Mouse (Mus musculus) liver, embryonic 14 days (tissue): ENCODE results near the gene Cers6. TPM values are rescaled to one million over a fixed set of nuclear protein-coding genes. Genes with fewer than 3 reads are reported as not detected.

Experiments used
- polyA plus RNA-seq: library from polyadenylated mRNA; depleted of rRNA; stranded (reverse); fragments of >200 nt; gene quantifications from 2 replicates; pipeline ENCODE4 v1.2.3, GENCODE M21; 2012; rRNA removed

Gene Cers6
- 2.0 and 2.5 TPM in 2 replicates for polyA plus RNA-seq

DNA sequence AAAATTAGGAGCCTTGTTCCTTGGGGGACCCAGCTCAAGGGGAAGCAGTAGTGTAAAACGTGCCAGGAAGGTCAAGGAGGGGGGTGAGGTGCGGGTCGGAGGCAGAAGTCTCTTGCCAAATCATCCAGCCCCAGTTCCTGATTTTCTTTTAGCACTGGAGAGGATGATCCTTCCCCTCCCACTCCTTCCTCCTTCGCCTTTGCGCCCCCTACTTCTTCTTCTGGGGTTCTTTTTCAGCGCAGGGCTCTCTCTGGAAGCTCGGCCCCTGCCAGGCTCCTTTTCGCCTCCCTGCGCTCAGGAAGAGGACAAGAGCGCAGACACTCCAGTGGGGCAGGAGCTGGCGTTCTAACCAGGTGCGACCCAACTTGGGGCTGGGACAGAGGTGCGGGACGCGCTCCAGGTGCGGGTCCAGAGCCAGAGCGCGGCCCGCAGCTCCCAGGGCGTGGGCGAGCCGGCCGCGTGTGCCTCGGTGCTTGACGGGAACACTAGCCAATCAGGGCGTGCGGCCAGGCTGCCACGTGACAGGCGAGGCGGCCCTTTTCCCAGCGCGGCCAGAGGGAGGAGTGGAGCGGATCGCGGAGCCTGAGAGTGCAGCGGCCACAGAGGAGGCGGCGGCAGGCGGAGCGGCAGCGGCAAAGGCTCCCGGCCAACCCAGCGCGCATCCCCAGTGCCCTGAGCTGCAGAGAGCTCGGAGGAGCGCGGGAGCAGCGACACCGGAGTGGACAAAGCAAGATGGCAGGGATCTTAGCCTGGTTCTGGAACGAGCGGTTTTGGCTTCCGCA lies at the start of gene Cers6:
Cers6 (plus strand) TSS at position 538 of the 782 bp plus-strand sequence.

DNA sequence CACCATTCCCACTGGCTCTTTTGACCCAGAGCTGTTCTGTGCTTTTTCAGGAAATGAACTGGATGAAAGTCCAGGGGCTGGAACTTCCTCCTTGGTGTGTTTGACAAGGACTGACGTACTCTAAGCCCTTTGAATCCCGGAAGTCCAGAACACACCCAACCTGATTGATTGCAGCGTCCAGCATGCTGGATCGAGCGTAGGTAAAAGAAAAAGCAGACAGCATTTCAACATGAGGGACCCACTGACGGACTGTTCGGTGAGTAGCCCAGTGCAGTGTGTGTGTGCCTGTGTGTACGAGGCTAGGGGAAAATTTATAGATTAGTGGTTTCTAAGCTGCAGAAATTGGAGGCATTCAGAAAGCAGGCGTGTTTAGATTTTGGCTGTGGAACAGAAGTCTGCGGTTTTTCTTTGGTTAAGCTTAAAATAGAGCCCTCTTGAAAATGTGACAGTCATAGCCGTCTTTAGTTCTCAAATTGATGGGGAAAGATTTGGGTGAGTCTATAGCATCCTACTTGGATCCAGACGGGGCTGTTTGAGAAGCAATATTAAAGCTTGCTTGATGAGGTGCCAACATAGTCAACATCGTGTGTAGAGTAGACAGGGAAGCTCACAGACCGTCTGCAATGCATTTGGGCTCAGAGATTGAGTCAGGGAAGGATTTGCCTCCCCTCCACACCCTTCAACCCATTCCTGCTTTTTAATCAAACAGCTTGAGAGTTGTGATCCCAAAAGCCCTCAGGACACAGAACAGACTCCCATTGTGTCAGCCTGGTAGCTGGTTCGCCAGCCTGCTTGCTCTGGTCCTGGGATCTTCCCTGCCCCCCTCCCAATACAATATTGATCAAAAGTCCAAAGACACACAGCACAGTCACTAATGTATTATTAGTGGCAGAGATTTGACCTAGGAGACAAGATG lies 274.7 kb downstream of the Cers6 start, which contains the start of gene Nostrin:
Nostrin (plus strand) TSS at position 140 of the 916 bp plus-strand sequence.

Other genes with a start within 250 kb of the Cers6 start
- gene 4932414N04Rik, start 205.0 kb upstream of the Cers6 start, polyA plus RNA-seq = not detected in 2 replicates